Mouse (Mus musculus): ENCODE measurements at regions not wholly inside any gene's neighbourhood (a gene's known extent, or its start where the extent isn't known, plus 50 kb on each side); places are given as distances from the start of the nearest gene placed in this dataset.

GRCm38 (mm10) chr13:101017041-101017440 is 183.8 kb upstream of the Slc30a5 start:
- Histone ChIP-seq H3K79me2 (replicated peaks; ENCODE audit: control insufficient read depth, extremely low read depth, insufficient read depth, poor library complexity, severe bottlenecking) (no peaks in the 10 kb centered on the region), H3K9ac (ENCODE audit: insufficient read depth, low read depth) (no peak overlapping the region), H3K27ac (ENCODE audit: insufficient read depth, low read depth) (no peak overlapping the region), H3K36me3 (replicated peaks in 1 of 2; ENCODE audit: control insufficient read depth in 1 of 2, insufficient read depth in 1 of 2, low read length in 1 of 2) (no peaks in the 10 kb centered on the region), H3K4me2 (ENCODE audit: insufficient read depth, low read depth, poor library complexity, severe bottlenecking) (no peak overlapping the region), H3K27me3 (replicated peaks) (no peaks in the 10 kb centered on the region), H3K4me1 (ENCODE audit: control insufficient read depth in 1 of 2, insufficient read depth in 2 of 2) (peaks cover 0 to 4% of the 10 kb centered on the region in 2 experiments; a peak in 1 of 4 replicates), H3K4me3 (replicated peaks in 1 of 3; ENCODE audit: low read depth in 2 of 3, low read length in 2 of 3, poor library complexity in 1 of 3) (no peak overlapping the region), H3K9me3 (replicated peaks; ENCODE audit: low read length) (no peaks in the 10 kb centered on the region)
- DNase-seq (ENCODE audit: extremely low read depth), result no peak
- TF ChIP-seq NELFE (IDR thresholded peaks at IDR 0.05; ENCODE audit: low read depth, low read length) (no peak), ZNF384 (IDR thresholded peaks at IDR 0.05; ENCODE audit: low read depth, low read length) (no peak), MXI1 (IDR thresholded peaks at IDR 0.05; ENCODE audit: low read depth, low read length) (no peak), BHLHE40 (IDR thresholded peaks at IDR 0.05; ENCODE audit: low read depth, low read length) (no peak), POLR2AphosphoS2 (IDR thresholded peaks at IDR 0.05; ENCODE audit: low read depth, low read length) (no peak), PAX5 (IDR thresholded peaks at IDR 0.05; ENCODE audit: low read length) (no peak), ELF1 (IDR thresholded peaks at IDR 0.05; ENCODE audit: low read depth, low read length) (no peak)
- dilution Hi-C loops (cut with MboI; ENCODE audit: extremely low pct_ligation_motif_present, extremely low pct_unique_long_range_greater_than_20kb, low sequenced_read_pairs), result no loop called here
- in situ Hi-C loops (cut with MboI; ENCODE audit: low pct_ligation_motif_present, low pct_unique_long_range_greater_than_20kb, low sequenced_read_pairs), result no loop called here

GRCm38 (mm10) chr13:101016181-101016580 is 183.0 kb upstream of the Slc30a5 start:
- TF ChIP-seq MAFK (IDR thresholded peaks at IDR 0.05; ENCODE audit: insufficient replicate concordance, low read length), result no peak
- no peak for TF ChIP-seq RAD21 (IDR thresholded peaks at IDR 0.05; ENCODE audit: low read depth, low read length)
- no peak for TF ChIP-seq NRF1 (IDR thresholded peaks at IDR 0.05; ENCODE audit: low read depth, low read length)
- TF ChIP-seq MXI1 (IDR thresholded peaks at IDR 0.05; ENCODE audit: low read depth, low read length), result no peak
- TF ChIP-seq JUND (conservative IDR thresholded peaks at IDR 0.05; ENCODE audit: low read depth, low read length), result no peak
- no peak for TF ChIP-seq RCOR1 (conservative IDR thresholded peaks at IDR 0.05; ENCODE audit: low read depth, low read length)
- TF ChIP-seq CHD1 (IDR thresholded peaks at IDR 0.05; ENCODE audit: low read depth, low read length), result no peak
- no peak for TF ChIP-seq ZMIZ1 (IDR thresholded peaks at IDR 0.05; ENCODE audit: low read depth, low read length)
- TF ChIP-seq MAX (IDR thresholded peaks at IDR 0.05; ENCODE audit: low read length), result no peak
- no peak for TF ChIP-seq ELF1 (IDR thresholded peaks at IDR 0.05; ENCODE audit: low read depth, low read length)
- no peak for TF ChIP-seq IRF4 (IDR thresholded peaks at IDR 0.05; ENCODE audit: low read depth, low read length)
- no peak for TF ChIP-seq KAT2A (IDR thresholded peaks at IDR 0.05; ENCODE audit: insufficient replicate concordance, low read length)
- no peak for TF ChIP-seq GABPA (IDR thresholded peaks at IDR 0.05; ENCODE audit: insufficient replicate concordance, low read depth, low read length)
- no peaks in the 10 kb centered on the region for H3K27me3 ChIP-seq (replicated peaks)
- dilution Hi-C loops (cut with MboI; ENCODE audit: extremely low pct_ligation_motif_present, extremely low pct_unique_long_range_greater_than_20kb, low sequenced_read_pairs), result no loop called here
- no peaks in the 10 kb centered on the region for H3K79me2 ChIP-seq (replicated peaks; ENCODE audit: control insufficient read depth, extremely low read depth, insufficient read depth, poor library complexity, severe bottlenecking)
- no peaks in the 10 kb centered on the region for H3K36me3 ChIP-seq (replicated peaks in 1 of 2; ENCODE audit: control insufficient read depth in 1 of 2, insufficient read depth in 1 of 2, low read length in 1 of 2)
- DNase-seq (ENCODE audit: extremely low read depth), result no peak
- in situ Hi-C loops (cut with MboI; ENCODE audit: low pct_ligation_motif_present, low pct_unique_long_range_greater_than_20kb, low sequenced_read_pairs), result no loop called here
- H3K4me3 ChIP-seq (replicated peaks in 1 of 3; ENCODE audit: low read depth in 2 of 3, low read length in 2 of 3, poor library complexity in 1 of 3), result no peak overlapping the region
- no peak overlapping the region for H3K27ac ChIP-seq (ENCODE audit: insufficient read depth, low read depth)
- H3K9me3 ChIP-seq (replicated peaks; ENCODE audit: low read length), result no peaks in the 10 kb centered on the region
- peaks cover 0 to 9% of the 10 kb centered on the region in 2 experiments; a peak in 1 of 4 replicates for H3K4me1 ChIP-seq (ENCODE audit: control insufficient read depth in 1 of 2, insufficient read depth in 2 of 2)
- no peak overlapping the region for H3K9ac ChIP-seq (ENCODE audit: insufficient read depth, low read depth)
- no peak overlapping the region for H3K4me2 ChIP-seq (ENCODE audit: insufficient read depth, low read depth, poor library complexity, severe bottlenecking)

All from CH12.LX (cell line).